Mouse (Mus musculus) limb, embryonic 11.5 days (tissue): ENCODE measurements around the gene Gsta2. TPM values are rescaled to one million over a fixed set of nuclear protein-coding genes. Genes with fewer than 3 reads are reported as not detected.
"Not testable (repeated sequence)": the region's sequence is repeated elsewhere in the genome, so short reads cannot be mapped to it uniquely, and the experiment has no call there.

Experiments used
- ATAC-seq: fragments of 200-750 bp; cut with Nextera tagmentation; 2 replicates; pipeline ENCODE4 v1.8.0; 2017; ENCODE audit warnings: low read depth; ENCODE audit not compliant: insufficient number of reproducible peaks, low FRiP score, low TSS enrichment
- DNase-seq: peaks from one replicate; pipeline ENCODE4 v3.0.0-alpha.2; 2015; ENCODE audit warnings: low spot score
- H3K27ac ChIP-seq: fragments of 300-500 bp; sonication (generic); replicated peaks from 2 replicates; pipeline ENCODE4 v1.5.1; 2014; ENCODE audit warnings: low read depth, mild to moderate bottlenecking, low read length
- H3K27me3 ChIP-seq: fragments of 300-500 bp; sonication (generic); 2 replicates; pipeline ENCODE4 v1.6.1; 2014; ENCODE audit warnings: mild to moderate bottlenecking, low read length, mixed read lengths; ENCODE audit not compliant: control insufficient read depth, insufficient read depth
- H3K36me3 ChIP-seq: fragments of 300-500 bp; sonication (generic); 2 replicates; pipeline ENCODE4 v1.6.1; 2014; ENCODE audit warnings: mild to moderate bottlenecking, low read length, moderate library complexity, mixed read lengths; ENCODE audit not compliant: control insufficient read depth, insufficient read depth
- H3K4me1 ChIP-seq: fragments of 300-500 bp; sonication (generic); 2 replicates; pipeline ENCODE4 v1.6.1; 2014; ENCODE audit warnings: low read length, mixed read lengths; ENCODE audit not compliant: control insufficient read depth, insufficient read depth
- H3K4me2 ChIP-seq: fragments of 300-500 bp; sonication (generic); 2 replicates; pipeline ENCODE4 v1.6.1; 2014; ENCODE audit warnings: low read depth, mild to moderate bottlenecking, moderate library complexity; ENCODE audit not compliant: severe bottlenecking
- H3K4me3 ChIP-seq: fragments of 300-500 bp; sonication (generic); 2 replicates; pipeline ENCODE4 v1.5.1; 2014; ENCODE audit warnings: low read depth, low read length
- H3K9ac ChIP-seq: fragments of 300-500 bp; sonication (generic); 2 replicates; pipeline ENCODE4 v1.6.1; 2014; ENCODE audit warnings: mild to moderate bottlenecking, low read length
- H3K9me3 ChIP-seq: fragments of 300-500 bp; sonication (generic); 2 replicates; pipeline ENCODE4 v1.6.1; 2016; ENCODE audit warnings: low read length; ENCODE audit not compliant: control insufficient read depth
- WGBS: fragments of 180-500 bp; shearing (Covaris S2); extraction: QIAGEN DNeasy Blood & Tissue Kit; methylation state at CpG from one replicate; pipeline ENCODE4 v1.1.7; 2014; 5-methylcytosine and 5-hydroxymethylcytosine counted together
- polyA plus RNA-seq: library from polyadenylated mRNA; unstranded; fragments of >200 nt; fragmentation: Nextera tagmentation; extraction: Ambion mirVana; gene quantifications from 2 replicates; pipeline ENCODE4 v1.2.1, GENCODE M21; 2014

The Gsta2 gene
- polyA plus RNA-seq, 1 experiment from 2014 or later: not detected

DNA sequence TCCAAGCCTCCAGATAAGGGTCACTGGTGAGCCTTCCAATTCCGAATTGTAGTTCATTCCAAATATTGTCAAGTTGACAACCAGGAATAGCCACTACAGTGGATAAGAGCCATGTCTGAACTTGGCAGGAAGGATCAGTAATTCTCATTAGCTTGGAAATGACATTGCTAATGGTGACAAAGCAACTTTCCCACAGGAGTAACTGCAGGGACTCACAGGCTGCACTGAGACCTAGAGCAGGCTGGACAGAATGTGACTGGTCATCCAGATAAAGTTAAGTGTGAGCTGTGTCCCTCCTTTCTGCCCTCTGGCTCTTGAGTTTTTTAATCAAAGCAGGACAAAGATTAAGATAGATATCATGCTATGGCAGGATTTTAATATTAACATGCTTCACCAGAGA lies 66.5 kb downstream of the Gsta2 start:
- H3K27ac ChIP-seq, H3K4me3 ChIP-seq, H3K36me3 ChIP-seq, H3K4me1 ChIP-seq, H3K4me2 ChIP-seq, H3K9ac ChIP-seq, H3K27me3 ChIP-seq, DNase-seq, H3K9me3 ChIP-seq, ATAC-seq: not testable (repeated sequence)
- 91% methylated on average over 1 of the region's 1 CpGs for WGBS

DNA sequence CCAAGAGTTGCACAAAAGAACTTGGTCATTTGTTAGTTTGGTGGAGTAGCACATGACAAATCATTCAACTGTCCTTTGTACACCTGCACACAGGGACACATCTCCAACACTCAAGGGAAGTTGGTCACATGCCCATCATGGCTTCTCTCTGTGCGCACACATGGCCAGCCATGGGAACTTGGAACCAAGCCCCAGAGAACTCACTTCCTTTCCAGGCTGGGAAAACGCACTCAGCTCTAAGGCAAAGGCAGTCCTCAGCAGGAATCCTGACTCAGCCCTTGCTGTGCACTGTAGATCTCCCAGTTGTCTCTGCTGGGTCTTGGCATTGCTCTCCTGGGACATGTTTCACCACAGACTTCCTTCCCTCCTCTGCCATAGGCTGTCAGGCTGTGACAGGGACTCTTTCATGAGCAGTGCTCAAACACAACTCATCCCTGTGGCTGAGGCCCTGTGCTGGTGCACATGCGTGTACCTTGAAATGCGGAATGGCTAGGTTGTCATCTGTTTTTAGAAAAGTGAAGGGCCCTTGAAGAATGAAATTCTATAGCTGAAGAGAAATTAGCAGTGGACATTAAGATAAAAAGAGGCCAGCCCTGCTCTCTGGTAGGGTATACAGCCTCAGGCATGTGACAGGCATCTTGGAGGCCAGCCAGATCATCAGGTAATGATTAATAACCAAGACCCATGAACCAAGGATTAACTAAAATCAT lies 73.4 kb downstream of the Gsta2 start:
- not testable (repeated sequence) for H3K4me3 ChIP-seq, H3K27me3 ChIP-seq, ATAC-seq, H3K4me2 ChIP-seq, H3K9me3 ChIP-seq, H3K4me1 ChIP-seq, H3K36me3 ChIP-seq, H3K9ac ChIP-seq, H3K27ac ChIP-seq, DNase-seq
- 90% methylated on average over 4 of the region's 4 CpGs for WGBS

Other genes starting within 250 kb of the Gsta2 start
- 31.9 and 33.2 TPM in 2 replicates for gene Fbxo9, start 246.7 kb downstream of the Gsta2 start, polyA plus RNA-seq
- 42.7 and 47.5 TPM in 2 replicates for gene Ick, start 246.6 kb downstream of the Gsta2 start, polyA plus RNA-seq
- 144 and 157 TPM in 2 replicates for gene Gsta4, start 173.0 kb downstream of the Gsta2 start, polyA plus RNA-seq
- not detected in 2 replicates for gene Gsta1, start 125.1 kb downstream of the Gsta2 start, polyA plus RNA-seq
- gene Gm3776, start 98.7 kb downstream of the Gsta2 start, polyA plus RNA-seq: not detected in 2 replicates
- not detected in 2 replicates for gene Gm10639, start 65.9 kb downstream of the Gsta2 start, polyA plus RNA-seq
- not detected in 2 replicates for gene Omt2a, start 41.0 kb downstream of the Gsta2 start, polyA plus RNA-seq
- gene Omt2b, start 28.2 kb downstream of the Gsta2 start, polyA plus RNA-seq: not detected in 2 replicates
- 0.33 TPM in 1 of 2 replicates, not detected in the other for gene Dppa5a, start 12.4 kb upstream of the Gsta2 start, polyA plus RNA-seq
- gene Ooep, start 22.9 kb upstream of the Gsta2 start, polyA plus RNA-seq: 1.5 and 1.6 TPM in 2 replicates
- gene Ddx43, start 40.0 kb upstream of the Gsta2 start, polyA plus RNA-seq: 0.17 and 0.47 TPM in 2 replicates
- gene Cgas, start 87.4 kb upstream of the Gsta2 start, polyA plus RNA-seq: 0.92 and 1.3 TPM in 2 replicates
- gene Mto1, start 92.4 kb upstream of the Gsta2 start, polyA plus RNA-seq: 22.1 and 22.6 TPM in 2 replicates
- gene Gm17324, start 93.0 kb upstream of the Gsta2 start, polyA plus RNA-seq: 0.36 and 0.54 TPM in 2 replicates
- gene Eef1a1, start 133.4 kb upstream of the Gsta2 start, polyA plus RNA-seq: 5,036 and 5,240 TPM in 2 replicates
- 14.6 and 15.0 TPM in 2 replicates for gene Slc17a5, start 232.3 kb upstream of the Gsta2 start, polyA plus RNA-seq